Mouse (Mus musculus): ENCODE measurements around the gene Usp44. TPM values are rescaled to one million over a fixed set of nuclear protein-coding genes. Genes with fewer than 3 reads are reported as not detected.

Gene Usp44
- not detected for total RNA-seq (2023)

DNA sequence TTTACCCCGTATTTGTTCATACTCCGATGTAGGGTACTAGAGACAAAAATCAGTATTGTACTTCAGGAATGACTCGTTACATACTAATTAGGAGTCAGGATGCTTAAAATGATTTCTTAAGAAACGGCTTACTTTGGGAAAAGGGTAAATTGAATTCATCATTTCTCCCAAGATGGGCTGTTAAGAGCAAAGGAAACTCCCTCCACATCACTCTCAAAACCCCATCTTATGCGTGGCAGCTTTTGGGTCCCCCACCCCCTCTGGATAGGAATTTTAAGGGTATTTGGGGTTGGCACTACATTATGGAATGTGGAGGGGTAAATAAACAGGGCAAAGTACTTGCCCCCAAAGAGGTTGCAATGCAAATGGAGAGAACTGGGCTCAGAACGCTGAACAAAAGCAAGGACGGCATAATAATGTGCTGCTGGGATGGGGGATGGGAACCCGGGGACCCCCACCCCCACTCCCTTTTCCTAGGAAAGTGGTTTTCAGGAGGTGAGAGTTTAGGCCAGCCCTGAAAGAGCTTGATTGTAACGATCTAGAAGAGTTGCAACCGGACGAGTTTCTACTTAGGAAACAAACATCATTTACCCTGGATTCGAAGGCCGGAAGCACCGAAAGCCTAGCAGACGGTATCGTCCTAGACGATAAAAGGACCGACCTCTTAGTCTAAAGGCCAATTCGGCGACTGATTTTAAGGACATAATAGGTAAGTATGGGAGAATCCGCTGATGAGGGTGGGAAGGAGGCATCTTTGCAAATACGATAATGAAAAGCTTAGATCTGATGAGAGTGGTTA is at the start of gene Usp44:
Usp44 (plus strand) TSS at position 625 of the 799 bp plus-strand sequence.

DNA sequence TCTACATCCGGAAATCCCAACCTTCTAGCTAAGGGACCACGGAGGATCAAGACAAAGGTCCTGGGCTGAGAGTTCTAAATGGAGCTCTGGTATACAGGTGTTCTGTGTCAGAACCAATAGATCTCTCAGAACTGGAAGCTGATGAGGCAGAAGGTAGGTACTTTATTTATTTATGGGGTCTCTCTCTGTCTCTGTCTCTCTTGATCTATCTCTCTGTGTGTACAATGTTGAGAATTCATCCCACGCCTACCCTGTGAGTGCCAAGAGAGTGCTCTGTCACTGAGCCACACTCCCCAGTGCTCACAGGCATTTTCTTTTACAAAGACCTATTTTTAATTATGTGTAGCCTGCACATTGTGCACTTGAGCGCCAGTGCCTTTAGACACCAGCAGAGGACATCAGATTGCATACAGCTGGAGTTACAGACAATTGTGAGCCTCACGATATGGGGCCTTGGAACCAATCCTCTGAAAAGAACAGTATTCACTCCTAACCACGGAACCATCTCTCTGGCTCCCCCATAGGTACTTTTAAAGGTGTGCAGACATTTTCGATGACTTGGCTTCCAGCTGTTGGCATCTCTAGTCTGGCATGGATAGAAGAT is 65.8 kb downstream of the Usp44 start, which contains the start of gene Metap2:
Metap2 (minus strand) TSS at position 51 of the 604 bp plus-strand sequence.

Other genes starting within 250 kb of the Usp44 start
- 24.4 TPM for gene Snrpf, start 241.8 kb upstream of the Usp44 start, total RNA-seq (2023)
- gene Ntn4, start 190.9 kb upstream of the Usp44 start, total RNA-seq (2023) = 0.56 TPM
- gene Metap2, start 65.5 kb downstream of the Usp44 start, total RNA-seq (2023) = 88.6 TPM
- gene Vezt, start 204.3 kb downstream of the Usp44 start, total RNA-seq (2023) = 23.7 TPM
- gene Fgd6, start 204.4 kb downstream of the Usp44 start, total RNA-seq (2023) = 7.3 TPM

All from CD4-positive naive resting alpha-beta T cell, adult 57 days (primary cell).